Mouse (Mus musculus): Measurements from ENCODE around the gene Btbd3. TPM values are rescaled to one million over a fixed set of nuclear protein-coding genes. Genes with fewer than 3 reads are reported as not detected.
"Not testable (repeated sequence)": the region's sequence is repeated elsewhere in the genome, so short reads cannot be mapped to it uniquely, and the experiment has no call there.

Btbd3 gene
- polyA plus RNA-seq, 1 experiment = 46.4 TPM

- TF ChIP-seq POLR2A (IDR thresholded peaks at IDR 0.05; ENCODE audit: borderline replicate concordance, extremely low read depth, insufficient read depth, insufficient read length, poor library complexity, severe bottlenecking) (no peak), CTCF (IDR thresholded peaks at IDR 0.05; ENCODE audit: borderline replicate concordance, extremely low read depth, insufficient read depth, insufficient read length) (no peak)
- peak; percentile 31 for DNase-seq (ENCODE audit: low read depth)
Observed at GRCm38 (mm10) chr2:138281550-138282201, 25.3 kb downstream of the Btbd3 start.

DNA sequence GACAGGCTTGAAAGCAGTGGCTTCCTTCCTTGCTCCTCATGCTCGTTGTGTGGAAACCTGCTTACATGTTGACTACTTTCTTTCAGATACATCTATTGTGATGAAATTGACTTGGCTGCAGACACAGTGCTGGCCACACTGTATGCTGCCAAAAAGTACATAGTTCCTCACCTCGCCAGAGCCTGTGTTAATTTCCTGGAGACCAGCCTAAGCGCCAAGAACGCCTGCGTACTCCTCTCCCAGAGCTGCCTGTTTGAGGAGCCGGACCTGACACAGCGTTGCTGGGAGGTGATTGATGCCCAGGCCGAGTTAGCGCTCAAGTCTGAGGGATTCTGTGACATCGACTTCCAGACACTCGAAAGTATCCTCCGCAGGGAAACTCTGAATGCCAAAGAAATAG, 27.0 kb downstream of the Btbd3 start:
- no peak for DNase-seq (ENCODE audit: low read depth)
- no peak for TF ChIP-seq CTCF (IDR thresholded peaks at IDR 0.05; ENCODE audit: borderline replicate concordance, extremely low read depth, insufficient read depth, insufficient read length)
- no peak for TF ChIP-seq POLR2A (IDR thresholded peaks at IDR 0.05; ENCODE audit: borderline replicate concordance, extremely low read depth, insufficient read depth, insufficient read length, poor library complexity, severe bottlenecking)

DNA sequence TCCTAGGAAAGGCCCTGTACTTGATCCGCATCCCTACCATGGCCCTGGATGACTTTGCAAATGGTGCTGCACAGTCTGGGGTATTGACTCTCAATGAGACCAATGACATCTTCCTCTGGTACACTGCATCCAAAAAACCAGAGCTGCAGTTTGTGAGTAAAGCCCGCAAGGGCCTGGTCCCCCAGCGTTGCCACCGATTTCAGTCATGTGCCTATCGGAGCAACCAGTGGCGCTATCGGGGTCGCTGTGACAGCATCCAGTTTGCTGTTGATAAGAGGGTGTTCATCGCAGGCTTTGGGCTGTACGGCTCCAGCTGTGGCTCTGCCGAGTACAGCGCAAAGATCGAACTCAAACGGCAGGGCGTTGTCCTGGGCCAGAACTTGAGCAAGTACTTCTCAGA, 27.5 kb downstream of the Btbd3 start:
- TF ChIP-seq CTCF (IDR thresholded peaks at IDR 0.05; ENCODE audit: borderline replicate concordance, extremely low read depth, insufficient read depth, insufficient read length) (no peak), POLR2A (IDR thresholded peaks at IDR 0.05; ENCODE audit: borderline replicate concordance, extremely low read depth, insufficient read depth, insufficient read length, poor library complexity, severe bottlenecking) (no peak)
- DNase-seq (ENCODE audit: low read depth) = no peak

DNA sequence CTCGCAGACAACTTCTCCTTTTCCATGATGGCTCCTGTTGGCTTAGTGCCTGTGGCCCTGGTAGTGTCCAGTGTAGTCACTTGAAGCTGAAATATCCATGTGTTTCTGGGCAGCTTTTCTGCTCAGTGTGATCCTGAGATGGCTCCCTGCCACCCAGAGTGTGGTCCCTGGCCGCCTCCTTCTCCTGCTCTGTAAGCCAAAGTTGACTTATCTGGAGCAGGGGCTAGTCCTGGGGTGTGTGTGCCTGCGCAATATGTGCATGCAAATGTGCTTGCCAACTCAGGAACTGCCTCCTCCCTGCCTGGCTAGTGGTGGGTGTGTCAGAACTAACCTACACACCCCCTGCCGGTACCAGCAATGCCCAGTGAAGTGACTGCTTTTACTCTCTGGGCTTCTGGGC, 29.4 kb downstream of the Btbd3 start:
- no peak for DNase-seq (ENCODE audit: low read depth)
- TF ChIP-seq POLR2A (IDR thresholded peaks at IDR 0.05; ENCODE audit: borderline replicate concordance, extremely low read depth, insufficient read depth, insufficient read length, poor library complexity, severe bottlenecking) (no peak), CTCF (IDR thresholded peaks at IDR 0.05; ENCODE audit: borderline replicate concordance, extremely low read depth, insufficient read depth, insufficient read length) (no peak)

DNA sequence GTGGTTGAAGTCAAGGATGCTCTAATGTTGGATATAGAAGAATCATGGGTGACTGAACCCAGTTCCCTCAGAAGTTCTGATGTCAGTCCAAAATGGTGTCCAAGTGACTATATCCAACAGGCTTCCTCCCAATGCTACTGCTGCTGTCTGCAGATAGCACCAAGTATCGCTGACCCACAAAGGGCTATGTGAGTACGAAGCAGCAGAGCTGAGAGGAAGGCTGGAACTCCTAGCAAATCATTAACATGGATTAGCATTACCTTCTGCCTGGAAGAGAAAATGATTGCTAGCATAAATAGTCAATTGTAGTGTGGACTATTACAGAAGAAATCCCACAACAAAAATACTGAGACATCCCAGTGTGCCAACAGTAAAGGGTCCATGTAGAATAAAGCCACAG, 33.8 kb downstream of the Btbd3 start:
- DNase-seq (ENCODE audit: low read depth) = no peak
- TF ChIP-seq CTCF (IDR thresholded peaks at IDR 0.05; ENCODE audit: borderline replicate concordance, extremely low read depth, insufficient read depth, insufficient read length) = no peak
- TF ChIP-seq POLR2A (IDR thresholded peaks at IDR 0.05; ENCODE audit: borderline replicate concordance, extremely low read depth, insufficient read depth, insufficient read length, poor library complexity, severe bottlenecking) = no peak

DNA sequence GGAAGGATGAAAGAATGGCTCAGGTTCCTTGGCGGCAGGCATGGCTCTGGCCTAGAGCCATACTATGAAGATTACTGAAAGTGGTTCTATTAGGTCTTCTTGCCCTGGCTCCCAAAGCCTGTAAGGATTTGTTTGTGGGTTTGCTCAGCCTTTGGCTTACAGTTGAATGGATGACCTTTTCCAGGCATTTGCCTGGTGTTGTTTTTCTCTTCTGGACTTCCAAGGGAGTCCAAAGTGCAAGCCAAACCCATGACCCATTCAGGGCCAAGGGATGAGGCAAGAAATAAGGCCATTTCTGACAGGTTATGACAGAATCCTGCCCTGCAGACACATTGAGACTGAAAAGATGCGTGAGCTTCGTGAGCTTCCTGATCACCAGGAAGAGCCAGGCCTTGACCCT, 37.9 kb downstream of the Btbd3 start:
- no peak for DNase-seq (ENCODE audit: low read depth)
- no peak for TF ChIP-seq POLR2A (IDR thresholded peaks at IDR 0.05; ENCODE audit: borderline replicate concordance, extremely low read depth, insufficient read depth, insufficient read length, poor library complexity, severe bottlenecking)
- no peak for TF ChIP-seq CTCF (IDR thresholded peaks at IDR 0.05; ENCODE audit: borderline replicate concordance, extremely low read depth, insufficient read depth, insufficient read length)

DNA sequence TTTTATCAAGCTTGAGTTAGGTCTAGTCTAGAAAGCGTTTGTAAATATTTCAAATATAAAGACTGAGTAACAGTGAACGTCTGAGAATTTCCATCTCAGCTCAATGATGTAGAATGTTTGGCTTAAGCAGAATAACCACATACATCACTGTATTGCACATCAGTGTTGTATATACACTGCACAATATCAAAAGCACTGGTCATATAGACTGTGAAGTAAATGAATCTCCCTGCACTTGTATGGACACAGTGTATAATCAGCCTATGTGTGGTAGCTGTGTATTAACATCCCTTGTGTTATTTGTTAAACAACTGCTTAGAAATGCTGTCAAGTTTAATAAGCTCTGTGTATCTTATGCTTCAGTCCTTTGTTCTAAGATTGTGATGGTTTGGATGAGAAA, 49.9 kb downstream of the Btbd3 start:
- no peak for TF ChIP-seq CTCF (IDR thresholded peaks at IDR 0.05; ENCODE audit: borderline replicate concordance, extremely low read depth, insufficient read depth, insufficient read length)
- no peak for TF ChIP-seq POLR2A (IDR thresholded peaks at IDR 0.05; ENCODE audit: borderline replicate concordance, extremely low read depth, insufficient read depth, insufficient read length, poor library complexity, severe bottlenecking)
- DNase-seq (ENCODE audit: low read depth) = no peak

GRCm38 (mm10) chr2:138315644-138316043, 59.3 kb downstream of the Btbd3 start:
- peak; percentile 66 for DNase-seq (ENCODE audit: low read depth)
- no peak for TF ChIP-seq CTCF (IDR thresholded peaks at IDR 0.05; ENCODE audit: borderline replicate concordance, extremely low read depth, insufficient read depth, insufficient read length)

GRCm38 (mm10) chr2:138320408-138320807, 64.0 kb downstream of the Btbd3 start:
- no peak for DNase-seq (ENCODE audit: low read depth)
- TF ChIP-seq CTCF (IDR thresholded peaks at IDR 0.05; ENCODE audit: borderline replicate concordance, extremely low read depth, insufficient read depth, insufficient read length) = no peak
- no peak for TF ChIP-seq POLR2A (IDR thresholded peaks at IDR 0.05; ENCODE audit: borderline replicate concordance, extremely low read depth, insufficient read depth, insufficient read length, poor library complexity, severe bottlenecking)

DNA sequence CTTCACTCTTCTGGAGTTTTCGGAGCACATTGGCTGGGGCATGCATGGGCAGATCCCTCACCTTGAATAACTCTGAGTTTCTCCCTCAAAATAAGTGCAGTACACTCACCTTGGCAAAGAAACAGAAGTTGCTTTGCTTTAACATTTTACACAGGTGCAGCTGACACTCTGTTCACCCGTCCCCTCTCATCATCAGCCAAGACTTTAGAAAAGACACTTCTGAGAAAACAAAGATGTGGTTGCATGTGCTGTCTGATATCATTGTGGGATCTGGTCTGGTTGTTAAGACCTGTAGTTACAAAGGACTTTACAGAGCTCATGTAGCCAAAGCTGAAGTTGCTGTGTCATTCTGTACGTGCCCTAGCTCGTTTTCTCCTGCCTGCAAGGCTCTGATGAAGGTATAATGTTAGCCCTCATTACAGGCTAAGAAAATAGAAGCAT, 64.7 kb downstream of the Btbd3 start:
- DNase-seq (ENCODE audit: low read depth) = no peak
- no peak for TF ChIP-seq CTCF (IDR thresholded peaks at IDR 0.05; ENCODE audit: borderline replicate concordance, extremely low read depth, insufficient read depth, insufficient read length)

DNA sequence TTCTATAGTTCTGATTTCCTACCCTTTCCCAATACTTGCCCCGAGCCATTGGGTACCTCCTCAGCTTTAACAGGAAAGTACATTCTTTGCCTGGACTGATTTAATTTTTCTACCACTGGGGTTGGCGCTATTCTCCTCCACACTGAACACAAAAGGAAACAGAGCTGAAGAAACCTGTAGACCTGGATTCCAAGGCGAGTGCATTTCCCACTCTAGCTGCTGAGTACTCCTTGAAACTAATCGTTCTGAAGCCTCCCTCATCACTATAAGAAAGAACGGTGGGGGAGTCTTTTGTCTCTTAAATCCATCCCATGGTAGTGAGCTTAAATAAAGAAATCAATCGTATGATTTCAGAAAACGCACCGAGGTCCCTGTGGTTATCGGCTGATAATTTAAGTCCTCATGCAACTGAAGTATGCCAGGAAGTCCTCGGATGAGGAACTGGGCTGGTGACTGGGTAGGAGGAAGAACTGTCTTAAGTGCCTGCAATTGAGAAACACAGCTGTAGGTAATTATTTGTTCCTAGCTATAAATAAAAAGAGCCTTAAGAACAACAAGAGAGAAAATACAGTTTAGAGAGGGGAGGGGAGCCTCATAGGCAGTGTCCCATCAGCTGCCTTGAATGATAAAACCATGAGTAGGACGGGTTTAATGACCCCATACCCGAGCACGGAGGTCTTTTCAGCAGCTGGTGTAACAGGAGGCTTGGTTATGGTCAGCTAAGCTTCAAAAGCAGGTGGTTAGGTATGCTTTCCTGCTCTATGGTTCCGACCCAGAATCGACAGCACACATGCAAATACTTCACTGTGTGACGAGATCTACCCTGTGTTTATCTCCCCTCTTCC, 66.1 kb downstream of the Btbd3 start:
- no peak for DNase-seq (ENCODE audit: low read depth)
- TF ChIP-seq CTCF (IDR thresholded peaks at IDR 0.05; ENCODE audit: borderline replicate concordance, extremely low read depth, insufficient read depth, insufficient read length) (no peak), POLR2A (IDR thresholded peaks at IDR 0.05; ENCODE audit: borderline replicate concordance, extremely low read depth, insufficient read depth, insufficient read length, poor library complexity, severe bottlenecking) (no peak)

DNA sequence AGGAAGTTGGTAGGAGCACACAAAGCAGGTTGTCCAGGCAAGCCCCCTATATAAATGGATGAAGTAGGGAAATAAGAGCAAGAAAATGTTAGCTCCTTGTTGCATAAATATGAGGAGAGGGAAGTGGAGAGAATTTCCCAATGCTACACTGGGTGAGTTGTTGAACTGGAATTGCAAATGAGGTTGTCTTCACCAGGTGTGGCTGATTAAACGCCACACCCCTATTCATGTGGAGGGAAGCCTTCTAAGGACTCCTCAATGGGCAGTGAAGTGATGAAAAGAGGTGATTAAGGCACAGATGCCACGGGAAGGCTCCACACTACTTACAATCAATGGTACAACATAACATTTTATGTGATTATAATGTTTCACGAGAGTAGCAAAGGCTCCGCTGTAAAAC, 70.0 kb downstream of the Btbd3 start:
- no peak for TF ChIP-seq CTCF (IDR thresholded peaks at IDR 0.05; ENCODE audit: borderline replicate concordance, extremely low read depth, insufficient read depth, insufficient read length)
- no peak for TF ChIP-seq POLR2A (IDR thresholded peaks at IDR 0.05; ENCODE audit: borderline replicate concordance, extremely low read depth, insufficient read depth, insufficient read length, poor library complexity, severe bottlenecking)
- DNase-seq (ENCODE audit: low read depth) = no peak

DNA sequence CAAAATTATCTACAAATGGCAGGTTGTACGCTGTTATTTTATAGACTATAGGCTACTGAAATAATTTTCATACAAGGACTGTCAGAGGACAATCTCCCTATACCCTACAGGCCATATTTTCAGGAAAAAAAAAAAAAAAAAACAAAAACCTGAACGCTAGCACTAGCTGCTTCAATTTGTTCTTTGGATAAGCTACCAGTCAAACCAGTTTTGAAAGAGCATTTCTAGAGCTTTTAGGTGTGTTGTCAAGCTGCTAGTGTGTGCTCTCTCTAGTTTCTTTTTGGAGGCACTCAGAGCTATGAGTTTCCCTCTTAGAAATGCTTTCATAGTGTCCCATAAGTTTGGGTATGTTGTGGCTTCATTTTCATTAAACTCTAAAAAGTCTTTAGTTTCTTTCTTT, 77.8 kb downstream of the Btbd3 start:
- not testable (repeated sequence) for DNase-seq (ENCODE audit: low read depth)
